Mouse (Mus musculus) frontal cortex, postnatal 25 days (tissue): ENCODE data around the gene Snf8.
A peak's percentile ranks its signal among the peaks of the same experiment; 100 is the strongest.

ENCODE experiments used
- DNase-seq, 2 experiments: peaks; one replicate each; pipeline ENCODE4 v3.0.0; 2022; ENCODE audit warnings: low spot score in 2 of 2

The Snf8 gene

GRCm38 (mm10) chr11:96028130-96028529 lies 6.6 kb upstream of the Snf8 start:
- DNase-seq, result no peak

- no peak for DNase-seq
Observed at GRCm38 (mm10) chr11:96030571-96030970, 4.1 kb upstream of the Snf8 start.

GRCm38 (mm10) chr11:96031701-96032100 lies 3.0 kb upstream of the Snf8 start:
- no peak for DNase-seq

- DNase-seq, result no peak
Observed at GRCm38 (mm10) chr11:96033264-96033663, 1.4 kb upstream of the Snf8 start.

GRCm38 (mm10) chr11:96034116-96034515 lies 569 bp upstream of the Snf8 start:
- DNase-seq, result no peak

- DNase-seq, result no peak
Observed at GRCm38 (mm10) chr11:96035133-96035532, 448 bp downstream of the Snf8 start.

GRCm38 (mm10) chr11:96037499-96037898 lies 2.8 kb downstream of the Snf8 start:
- no peak for DNase-seq

GRCm38 (mm10) chr11:96038560-96038959 lies 3.9 kb downstream of the Snf8 start:
- no peak for DNase-seq

GRCm38 (mm10) chr11:96044803-96045567 lies 10.3 kb downstream of the Snf8 start:
- DNase-seq, result no peak

GRCm38 (mm10) chr11:96046028-96046427 lies 11.3 kb downstream of the Snf8 start:
- no peak for DNase-seq

GRCm38 (mm10) chr11:96046793-96047192 lies 12.1 kb downstream of the Snf8 start:
- DNase-seq, result no peak

GRCm38 (mm10) chr11:96047469-96048373 lies 13.0 kb downstream of the Snf8 start:
- DNase-seq, result no peak

- DNase-seq, result no peak
Observed at GRCm38 (mm10) chr11:96049939-96050338, 15.3 kb downstream of the Snf8 start.

- no peak for DNase-seq
Observed at GRCm38 (mm10) chr11:96050854-96051253, 16.2 kb downstream of the Snf8 start.

GRCm38 (mm10) chr11:96058309-96058708 lies 23.6 kb downstream of the Snf8 start:
- no peak for DNase-seq

- DNase-seq, result no peak
Observed at GRCm38 (mm10) chr11:96064521-96065214, 30.0 kb downstream of the Snf8 start.

- peak; percentile 90 to 95 for DNase-seq
Observed at GRCm38 (mm10) chr11:96065215-96065911, 30.7 kb downstream of the Snf8 start, which contains the start of gene Ube2z. Gene Ube2z, minus strand, starts transcription at chr11:96065388.

- no peak for DNase-seq
Observed at GRCm38 (mm10) chr11:96068231-96068630, 33.5 kb downstream of the Snf8 start.

GRCm38 (mm10) chr11:96070353-96070752 lies 35.7 kb downstream of the Snf8 start:
- no peak for DNase-seq

GRCm38 (mm10) chr11:96071013-96071412 lies 36.3 kb downstream of the Snf8 start:
- DNase-seq, result no peak

- no peak for DNase-seq
Observed at GRCm38 (mm10) chr11:96073295-96073993, 38.8 kb downstream of the Snf8 start.
